Mouse (Mus musculus) lung, embryonic 14.5 days (tissue): ENCODE results near the gene Cpz. TPM values are rescaled to one million over a fixed set of nuclear protein-coding genes. Genes with fewer than 3 reads are reported as not detected.

Experiments used
- ATAC-seq: fragments of 200-750 bp; cut with Nextera tagmentation; 2 replicates; pipeline ENCODE4 v1.8.0; 2017; ENCODE audit warnings: mild to moderate bottlenecking, moderate TSS enrichment, moderate library complexity; ENCODE audit not compliant: insufficient read depth
- DNase-seq: peaks from one replicate; pipeline ENCODE4 v3.0.0-alpha.2; 2015
- H3K27ac ChIP-seq: fragments of 300-500 bp; sonication (generic); 2 replicates; pipeline ENCODE4 v1.5.1; 2014; ENCODE audit warnings: low read depth, mild to moderate bottlenecking, moderate library complexity
- H3K27me3 ChIP-seq: fragments of 300-500 bp; sonication (generic); 2 replicates; pipeline ENCODE4 v1.6.1; 2014; ENCODE audit warnings: low read length, control low read depth; ENCODE audit not compliant: insufficient read depth
- H3K36me3 ChIP-seq: fragments of 300-500 bp; sonication (generic); 2 replicates; pipeline ENCODE4 v1.6.1; 2014; ENCODE audit warnings: control low read depth; ENCODE audit not compliant: insufficient read depth
- H3K4me1 ChIP-seq: fragments of 300-500 bp; sonication (generic); 2 replicates; pipeline ENCODE4 v1.6.1; 2014; ENCODE audit warnings: antibody characterized with exemption, control low read depth; ENCODE audit not compliant: insufficient read depth
- H3K4me2 ChIP-seq: fragments of 300-500 bp; sonication (generic); 2 replicates; pipeline ENCODE4 v1.6.1; 2014; ENCODE audit warnings: mild to moderate bottlenecking
- H3K4me3 ChIP-seq: fragments of 300-500 bp; sonication (generic); 2 replicates; pipeline ENCODE4 v1.5.1; 2014; ENCODE audit warnings: low read depth, low read length
- H3K9ac ChIP-seq: fragments of 300-500 bp; sonication (generic); 2 replicates; pipeline ENCODE4 v1.6.1; 2014
- H3K9me3 ChIP-seq: fragments of 300-500 bp; sonication (generic); 2 replicates; pipeline ENCODE4 v1.6.1; 2016; ENCODE audit warnings: low read depth, low read length, control low read depth
- CTCF ChIP-seq: IDR thresholded peaks from 2 replicates; pipeline ENCODE4 v1.5.1; 2016; ENCODE audit warnings: antibody characterized with exemption, low read depth
- WGBS: fragments of 180-500 bp; shearing (Covaris S2); extraction: QIAGEN DNeasy Blood & Tissue Kit; methylation state at CpG from one replicate; pipeline ENCODE4 v1.1.7; 2014; 5-methylcytosine and 5-hydroxymethylcytosine counted together
- polyA plus RNA-seq: library from polyadenylated mRNA; unstranded; fragments of >200 nt; fragmentation: Nextera tagmentation; extraction: Ambion mirVana; gene quantifications from 2 replicates; pipeline ENCODE4 v1.2.1, GENCODE M21; 2014

Gene Cpz
- polyA plus RNA-seq, 1 experiment from 2014 or later: 5.3 TPM

GRCm38 (mm10) chr5:35494773-35495390 is 30.6 kb downstream of the Cpz start:
- Histone ChIP-seq H3K4me2 (no peak overlapping the region), H3K9ac (no peak overlapping the region), H3K9me3 (no peaks in the 10 kb centered on the region), H3K4me3 (no peak overlapping the region), H3K27me3 (no peaks in the 10 kb centered on the region), H3K27ac (no peak overlapping the region), H3K36me3 (no peaks in the 10 kb centered on the region), H3K4me1 (no peaks in the 10 kb centered on the region)
- 45% methylated on average over 8 of the region's 8 CpGs for WGBS
- TF ChIP-seq CTCF: no peak
- no peak for DNase-seq
- ATAC-seq: no peak

- no peak overlapping the region for H3K9ac ChIP-seq
- H3K4me1 ChIP-seq: no peaks in the 10 kb centered on the region
- H3K9me3 ChIP-seq: no peaks in the 10 kb centered on the region
- H3K27me3 ChIP-seq: no peaks in the 10 kb centered on the region
- no peak for DNase-seq
- no peak for TF ChIP-seq CTCF
- WGBS: 26% methylated on average over 12 of the region's 12 CpGs
- no peak overlapping the region for H3K4me3 ChIP-seq
- no peak overlapping the region for H3K27ac ChIP-seq
- H3K36me3 ChIP-seq: no peaks in the 10 kb centered on the region
- no peak for ATAC-seq
- H3K4me2 ChIP-seq: no peak overlapping the region
These were observed 31.7 kb downstream of the Cpz start for GRCm38 (mm10) chr5:35493770-35494169.

- no peak for ATAC-seq
- H3K4me2 ChIP-seq: no peak overlapping the region
- TF ChIP-seq CTCF: no peak
- no peak overlapping the region for H3K27ac ChIP-seq
- no peaks in the 10 kb centered on the region for H3K27me3 ChIP-seq
- no peak overlapping the region for H3K4me3 ChIP-seq
- WGBS: 21% methylated on average over 4 of the region's 4 CpGs
- no peaks in the 10 kb centered on the region for H3K4me1 ChIP-seq
- no peak overlapping the region for H3K9ac ChIP-seq
- H3K9me3 ChIP-seq: no peaks in the 10 kb centered on the region
- no peak for DNase-seq
- no peaks in the 10 kb centered on the region for H3K36me3 ChIP-seq
These were observed 46.0 kb downstream of the Cpz start for GRCm38 (mm10) chr5:35479521-35479920.

- Histone ChIP-seq H3K9ac (no peak overlapping the region), H3K4me2 (no peak overlapping the region), H3K4me1 (peaks cover 3% of the 10 kb centered on the region; the same call in 1 of the 2 replicates), H3K27ac (no peak overlapping the region), H3K27me3 (no peaks in the 10 kb centered on the region), H3K4me3 (no peak overlapping the region), H3K9me3 (no peaks in the 10 kb centered on the region), H3K36me3 (no peaks in the 10 kb centered on the region)
- ATAC-seq (no peak), DNase-seq (peak; percentile 41)
- WGBS: 41% methylated on average over 6 of the region's 6 CpGs
- TF ChIP-seq CTCF: peak; percentile 57
These were observed 50.3 kb downstream of the Cpz start for GRCm38 (mm10) chr5:35475236-35475635.

- Histone ChIP-seq H3K27me3 (no peaks in the 10 kb centered on the region), H3K9ac (no peak overlapping the region), H3K4me3 (no peak overlapping the region), H3K4me1 (peaks cover 3% of the 10 kb centered on the region; the same call in 1 of the 2 replicates), H3K4me2 (no peak overlapping the region), H3K9me3 (no peaks in the 10 kb centered on the region), H3K27ac (peak overlapping the region; percentile 36; the same call in 1 of the 2 replicates), H3K36me3 (no peaks in the 10 kb centered on the region)
- DNase-seq (peak; percentile 40), ATAC-seq (peak; percentile 66)
- 11% methylated on average over 7 of the region's 7 CpGs for WGBS
- TF ChIP-seq CTCF: no peak
These were observed 54.5 kb downstream of the Cpz start for GRCm38 (mm10) chr5:35470885-35471528.

GRCm38 (mm10) chr5:35465966-35466635 is 59.4 kb downstream of the Cpz start:
- Histone ChIP-seq H3K4me3 (no peak overlapping the region), H3K9me3 (no peaks in the 10 kb centered on the region), H3K4me1 (no peaks in the 10 kb centered on the region), H3K27me3 (no peaks in the 10 kb centered on the region), H3K36me3 (no peaks in the 10 kb centered on the region), H3K9ac (no peak overlapping the region), H3K4me2 (no peak overlapping the region), H3K27ac (no peak overlapping the region)
- DNase-seq (no peak), ATAC-seq (no peak)
- TF ChIP-seq CTCF: no peak
- WGBS: 25% methylated on average over 21 of the region's 21 CpGs

- no peak for ATAC-seq
- WGBS: 54% methylated on average over 8 of the region's 8 CpGs
These were observed 63.4 kb downstream of the Cpz start for GRCm38 (mm10) chr5:35462081-35462480.

More at GRCm38 (mm10) chr5:35462081-35462480, 63.4 kb downstream of the Cpz start:
- H3K36me3 ChIP-seq: no peaks in the 10 kb centered on the region
- TF ChIP-seq CTCF: no peak
- no peak overlapping the region for H3K27ac ChIP-seq
- no peak overlapping the region for H3K4me3 ChIP-seq
- H3K9ac ChIP-seq: no peak overlapping the region
- H3K27me3 ChIP-seq: no peaks in the 10 kb centered on the region
- H3K4me2 ChIP-seq: no peak overlapping the region
- no peaks in the 10 kb centered on the region for H3K9me3 ChIP-seq
- H3K4me1 ChIP-seq: no peaks in the 10 kb centered on the region
- DNase-seq: no peak
